Mouse (Mus musculus): ENCODE data around the gene Bicdl1.

Bicdl1 gene

GRCm38 (mm10) chr5:115633060-115633459 lies 98.4 kb downstream of the Bicdl1 start:
- in situ Hi-C loops (cut with MboI; ENCODE audit: unreplicated experiment in 2 of 2): loop anchor here in 1 of 2 experiments (10.0 to 25.0 kb wide), 2 partner anchors 1482 to 1796 kb away; partner anchors contain the start of genes Selplg and Suds3

- in situ Hi-C loops (cut with MboI; ENCODE audit: unreplicated experiment in 2 of 2): loop anchor here in 1 of 2 experiments (10.0 to 25.0 kb wide), 2 partner anchors 1482 to 1795 kb away; partner anchors contain the start of genes Selplg and Suds3
Measured at GRCm38 (mm10) chr5:115632358-115632714, 99.1 kb downstream of the Bicdl1 start.

GRCm38 (mm10) chr5:115631505-115632357 lies 99.7 kb downstream of the Bicdl1 start, which contains the start of gene Rab35:
Gene Rab35, plus strand, starts transcription at chr5:115631908.
- in situ Hi-C loops (cut with MboI; ENCODE audit: unreplicated experiment in 2 of 2): loop anchor here in 1 of 2 experiments (10.0 to 25.0 kb wide), 2 partner anchors 1483 to 1794 kb away; partner anchors contain the start of genes Selplg and Suds3

GRCm38 (mm10) chr5:115630291-115630690 lies 101.1 kb downstream of the Bicdl1 start:
- in situ Hi-C loops (cut with MboI; ENCODE audit: unreplicated experiment in 2 of 2): loop anchor here in 1 of 2 experiments (10.0 to 25.0 kb wide), 2 partner anchors 1485 to 1793 kb away; partner anchors contain the start of genes Selplg and Suds3

GRCm38 (mm10) chr5:115629672-115630071 lies 101.7 kb downstream of the Bicdl1 start:
- in situ Hi-C loops (cut with MboI; ENCODE audit: unreplicated experiment in 2 of 2): loop anchor here (10.0 to 25.0 kb wide), 3 partner anchors 135 to 1792 kb away; partner anchors contain the start of genes Selplg (in 1 of the 2) and Suds3 (in 1 of the 2)

- in situ Hi-C loops (cut with MboI; ENCODE audit: unreplicated experiment in 2 of 2): loop anchor here (10.0 to 25.0 kb wide), 2 partner anchors 133 to 1791 kb away; partner anchors contain the start of gene Selplg (in 1 of the 2)
Measured at GRCm38 (mm10) chr5:115628083-115628482, 103.3 kb downstream of the Bicdl1 start.

- in situ Hi-C loops (cut with MboI; ENCODE audit: unreplicated experiment in 2 of 2): loop anchor here (10.0 to 25.0 kb wide), 2 partner anchors 132 to 1789 kb away; partner anchors contain the start of gene Selplg (in 1 of the 2)
Measured at GRCm38 (mm10) chr5:115626237-115626886, 105.1 kb downstream of the Bicdl1 start.

- in situ Hi-C loops (cut with MboI; ENCODE audit: unreplicated experiment in 2 of 2): loop anchor here in 1 of 2 experiments (10.0 kb wide), 1 partner anchor 129 kb away; no protein-coding TSS in a partner anchor
Measured at GRCm38 (mm10) chr5:115623694-115624440, 107.6 kb downstream of the Bicdl1 start.

GRCm38 (mm10) chr5:115622686-115623085 lies 108.7 kb downstream of the Bicdl1 start:
- in situ Hi-C loops (cut with MboI; ENCODE audit: unreplicated experiment in 2 of 2): loop anchor here in 1 of 2 experiments (10.0 kb wide), 1 partner anchor 128 kb away; no protein-coding TSS in a partner anchor

- in situ Hi-C loops (cut with MboI; ENCODE audit: unreplicated experiment in 2 of 2): loop anchor here in 1 of 2 experiments (10.0 kb wide), 1 partner anchor 125 kb away; no protein-coding TSS in a partner anchor
Measured at GRCm38 (mm10) chr5:115619690-115620089, 111.7 kb downstream of the Bicdl1 start.

GRCm38 (mm10) chr5:115614948-115615347 lies 116.5 kb downstream of the Bicdl1 start:
- in situ Hi-C loops (cut with MboI; ENCODE audit: unreplicated experiment in 2 of 2): no loop called here

- in situ Hi-C loops (cut with MboI; ENCODE audit: unreplicated experiment in 2 of 2): no loop called here
Measured at GRCm38 (mm10) chr5:115613332-115613731, 118.1 kb downstream of the Bicdl1 start.

GRCm38 (mm10) chr5:115611566-115611965 lies 119.9 kb downstream of the Bicdl1 start:
- in situ Hi-C loops (cut with MboI; ENCODE audit: unreplicated experiment in 2 of 2): no loop called here

- in situ Hi-C loops (cut with MboI; ENCODE audit: unreplicated experiment in 2 of 2): no loop called here
Measured at GRCm38 (mm10) chr5:115603561-115603960, 127.9 kb downstream of the Bicdl1 start.

All from v-Abl transformed pro-B cells (cell line).